Mouse (Mus musculus) kidney, adult 2 months (tissue): ENCODE data around the gene Ptgir.

Experiments used
- CTCF ChIP-seq: fragments of 200-500 bp; conservative IDR thresholded peaks from 2 replicates; pipeline ENCODE4 v1.5.1; 2011; ENCODE audit warnings: low read depth, mild to moderate bottlenecking, control low read depth, low read length, moderate library complexity, mixed read lengths; ENCODE audit not compliant: insufficient read depth, insufficient read length
- POLR2A ChIP-seq: fragments of 200-500 bp; IDR thresholded peaks from one replicate; pipeline ENCODE4 v1.6.1; 2011; ENCODE audit warnings: low read depth, low read length, control low read depth

GRCm38 (mm10) chr7:16895511-16895910 lies 10.8 kb upstream of the Ptgir start:
- no peak for TF ChIP-seq POLR2A
- no peak for TF ChIP-seq CTCF
